In the genomic region with DNA sequence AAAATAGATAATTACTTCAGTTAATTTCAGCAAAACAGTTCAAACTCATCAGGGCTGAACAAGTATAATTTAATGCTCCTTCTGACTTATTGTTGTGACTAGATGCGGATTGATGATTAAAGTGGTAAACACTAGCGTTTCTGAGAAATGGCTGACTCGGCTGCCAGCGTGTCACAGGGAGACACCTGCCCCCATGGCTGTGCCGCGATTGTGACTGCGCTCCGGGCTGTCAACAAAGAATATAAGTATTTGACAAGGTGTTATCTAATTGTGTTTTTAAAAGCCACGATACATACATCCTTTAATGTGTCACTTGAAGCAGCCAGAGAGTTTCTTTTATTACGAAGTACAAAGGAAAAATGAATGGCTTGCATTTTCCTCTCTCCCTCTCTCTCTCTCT, we compare ENCODE assay signal across 20 mouse cellular contexts.
DNase-seq lines count a peak whose midpoint lies in the region; ATAC-seq lines count a peak whose summit lies in the region.
"Had no signal": no experiment of that assay in that cellular context is flagged by ENCODE, and none has a peak within 500 bp of the region (broad histone marks: within the 10 kb centered on the region; RNA-seq: fewer than 3 reads in every experiment).

No protein-coding gene starts in this region.

- H3K9ac ChIP-seq in midbrain, embryonic 14.5 days (replicated peaks; ENCODE audit: low read length): no peak overlapping the region
- no peak overlapping the region for H3K9ac ChIP-seq in midbrain, embryonic 16.5 days (ENCODE audit: low read depth, low read length)
- no peak overlapping the region for H3K9ac ChIP-seq in forebrain, embryonic 14.5 days (ENCODE audit: low read length)
- H3K9ac ChIP-seq in forebrain, embryonic 16.5 days (replicated peaks; ENCODE audit: low read depth, low read length): no peak overlapping the region
- H3K9ac ChIP-seq: embryonic facial prominence, embryonic 15.5 days; heart, embryonic 15.5 days; intestine, embryonic 15.5 days had no signal

- no peaks in the 10 kb centered on the region for H3K36me3 ChIP-seq in heart, embryonic 10.5 days
- H3K36me3 ChIP-seq in midbrain, embryonic 14.5 days (ENCODE audit: control insufficient read depth, insufficient read depth, low read length): no peaks in the 10 kb centered on the region
- H3K36me3 ChIP-seq in midbrain, embryonic 16.5 days (ENCODE audit: control insufficient read depth, insufficient read depth, low read length): no peaks in the 10 kb centered on the region
- no peaks in the 10 kb centered on the region for H3K36me3 ChIP-seq in forebrain, embryonic 14.5 days (ENCODE audit: control insufficient read depth, insufficient read depth, low read length)
- H3K36me3 ChIP-seq in forebrain, embryonic 16.5 days (ENCODE audit: control insufficient read depth, insufficient read depth): no peaks in the 10 kb centered on the region
- H3K36me3 ChIP-seq: embryonic facial prominence, embryonic 15.5 days; heart, embryonic 15.5 days; intestine, embryonic 15.5 days had no signal

- H3K27me3 ChIP-seq in heart, embryonic 10.5 days (ENCODE audit: insufficient read depth, poor library complexity, severe bottlenecking): no peaks in the 10 kb centered on the region; the same call in 1 of the 2 replicates
- no peaks in the 10 kb centered on the region for H3K27me3 ChIP-seq in midbrain, embryonic 14.5 days (ENCODE audit: control insufficient read depth, insufficient read depth, low read length)
- H3K27me3 ChIP-seq in midbrain, embryonic 16.5 days (ENCODE audit: control insufficient read depth, insufficient read depth, low read depth, low read length): no peaks in the 10 kb centered on the region
- H3K27me3 ChIP-seq in forebrain, embryonic 14.5 days (replicated peaks; ENCODE audit: control insufficient read depth, insufficient read depth, low read length): no peaks in the 10 kb centered on the region
- no peaks in the 10 kb centered on the region for H3K27me3 ChIP-seq in forebrain, embryonic 16.5 days (replicated peaks; ENCODE audit: control insufficient read depth, insufficient read depth, low read length)
- H3K27me3 ChIP-seq: embryonic facial prominence, embryonic 15.5 days; heart, embryonic 15.5 days; intestine, embryonic 15.5 days had no signal

- intact Hi-C loops in heart, postnatal 10 days (cut with DNase I): no loop called here

- WGBS in heart, embryonic 10.5 days: 83% methylated on average over 10 of the region's 10 CpGs
- 64% methylated on average over 10 of the region's 10 CpGs for WGBS in midbrain, embryonic 14.5 days
- WGBS in midbrain, embryonic 16.5 days: 62% methylated on average over 10 of the region's 10 CpGs
- WGBS in forebrain, embryonic 14.5 days: 55% methylated on average over 10 of the region's 10 CpGs
- 45% methylated on average over 10 of the region's 10 CpGs for WGBS in forebrain, embryonic 16.5 days

- H3K4me1 ChIP-seq in heart, embryonic 10.5 days: 0 out of 2 replicates have a peak, but pooled peaks cover 3% of the 10 kb centered on the region
- no peaks in the 10 kb centered on the region for H3K4me1 ChIP-seq in midbrain, embryonic 14.5 days (ENCODE audit: control insufficient read depth, insufficient read depth, low read length)
- peaks cover 5% of the 10 kb centered on the region; the same call in 1 of the 2 replicates for H3K4me1 ChIP-seq in midbrain, embryonic 16.5 days (ENCODE audit: control insufficient read depth, insufficient read depth, low read length)
- H3K4me1 ChIP-seq in forebrain, embryonic 14.5 days (ENCODE audit: control insufficient read depth, insufficient read depth, low read length): 0 out of 2 replicates have a peak, but pooled peaks cover 2% of the 10 kb centered on the region
- H3K4me1 ChIP-seq in forebrain, embryonic 16.5 days (replicated peaks; ENCODE audit: control insufficient read depth, insufficient read depth, low read length): peaks cover 7% of the 10 kb centered on the region; the same call in 1 of the 2 replicates
- H3K4me1 ChIP-seq: embryonic facial prominence, embryonic 15.5 days; heart, embryonic 15.5 days; intestine, embryonic 15.5 days had no signal

- no peak overlapping the region for H3K4me3 ChIP-seq in heart, embryonic 10.5 days
- H3K4me3 ChIP-seq in midbrain, embryonic 14.5 days (replicated peaks; ENCODE audit: low read depth, low read length): no peak overlapping the region
- H3K4me3 ChIP-seq in midbrain, embryonic 16.5 days (ENCODE audit: low read depth, low read length): no peak overlapping the region
- no peak overlapping the region for H3K4me3 ChIP-seq in forebrain, embryonic 14.5 days (ENCODE audit: low read depth, low read length)
- no peak overlapping the region for H3K4me3 ChIP-seq in forebrain, embryonic 16.5 days (replicated peaks; ENCODE audit: low read length)
- H3K4me3 ChIP-seq: embryonic facial prominence, embryonic 15.5 days; erythroblast, embryonic 14.5 days; gastrocnemius, adult 2 months; heart, embryonic 15.5 days; intestine, embryonic 15.5 days had no signal

- peak; percentile 25 for DNase-seq in heart, embryonic 10.5 days (ENCODE audit: low spot score)
- no peak for DNase-seq in heart, postnatal 10 days
- DNase-seq in midbrain, embryonic 14.5 days: peak; percentile 18
- peak; percentile 58 for DNase-seq in forebrain, embryonic 14.5 days (ENCODE audit: low spot score)
- no peak for DNase-seq in spleen, adult 18-20 months
- DNase-seq: adrenal gland, adult 8-10 months; adrenal gland, postnatal 36 days; cerebellum, adult 11 months; cerebellum, adult 8-10 months; cerebellum, postnatal 14 days; embryo, embryonic 11 days; gastrocnemius, adult 2 months; gastrocnemius, postnatal 25 days; kidney, adult 18-20 months had no signal

- no peaks in the 10 kb centered on the region for H3K9me3 ChIP-seq in heart, embryonic 10.5 days
- H3K9me3 ChIP-seq in midbrain, embryonic 14.5 days (ENCODE audit: control insufficient read depth, low read length): no peaks in the 10 kb centered on the region
- H3K9me3 ChIP-seq in midbrain, embryonic 16.5 days (replicated peaks; ENCODE audit: control insufficient read depth, low read length, poor library complexity, severe bottlenecking): no peaks in the 10 kb centered on the region
- no peaks in the 10 kb centered on the region for H3K9me3 ChIP-seq in forebrain, embryonic 14.5 days (replicated peaks; ENCODE audit: control insufficient read depth, low read length)
- no peaks in the 10 kb centered on the region for H3K9me3 ChIP-seq in forebrain, embryonic 16.5 days (ENCODE audit: control insufficient read depth, low read length)
- H3K9me3 ChIP-seq: embryonic facial prominence, embryonic 15.5 days; heart, embryonic 15.5 days; intestine, embryonic 15.5 days had no signal

- ATAC-seq in midbrain, embryonic 14.5 days (ENCODE audit: low FRiP score, low TSS enrichment): no peak
- no peak for ATAC-seq in midbrain, embryonic 16.5 days
- ATAC-seq in forebrain, embryonic 14.5 days: peak; percentile 55
- peak; percentile 80 for ATAC-seq in forebrain, embryonic 16.5 days
- ATAC-seq: intestine, embryonic 15.5 days had no signal

- H3K27ac ChIP-seq in heart, embryonic 10.5 days: no peak overlapping the region
- H3K27ac ChIP-seq in midbrain, embryonic 14.5 days (replicated peaks; ENCODE audit: low read depth, low read length): no peak overlapping the region
- H3K27ac ChIP-seq in midbrain, embryonic 16.5 days (ENCODE audit: low read length): no peak overlapping the region
- H3K27ac ChIP-seq in forebrain, embryonic 14.5 days (ENCODE audit: low read depth, low read length): no peak overlapping the region
- peak overlapping the region; percentile 23; the same call in 1 of the 2 replicates for H3K27ac ChIP-seq in forebrain, embryonic 16.5 days (ENCODE audit: low read length)
- H3K27ac ChIP-seq: embryonic facial prominence, embryonic 15.5 days; gastrocnemius, adult 2 months; heart, embryonic 15.5 days; intestine, embryonic 15.5 days had no signal

- H3K4me2 ChIP-seq in midbrain, embryonic 14.5 days (ENCODE audit: low read length): no peak overlapping the region
- no peak overlapping the region for H3K4me2 ChIP-seq in midbrain, embryonic 16.5 days (ENCODE audit: low read length)
- no peak overlapping the region for H3K4me2 ChIP-seq in forebrain, embryonic 14.5 days (ENCODE audit: low read length)
- H3K4me2 ChIP-seq in forebrain, embryonic 16.5 days (ENCODE audit: low read length): peak overlapping the region; percentile 21
- H3K4me2 ChIP-seq: embryonic facial prominence, embryonic 15.5 days; heart, embryonic 15.5 days; intestine, embryonic 15.5 days had no signal

Comparison
In these comparisons a context has a peak if more than half of its experiments do, and no peak if none do; other contexts are left out.
1. DNase-seq: peak in heart, embryonic 10.5 days (single experiment), midbrain, embryonic 14.5 days (single experiment) and forebrain, embryonic 14.5 days (single experiment); none in heart, postnatal 10 days (0 of 2) and spleen, adult 18-20 months (0 of 2).
2. ATAC-seq: peak in forebrain, embryonic 14.5 days (single experiment) and forebrain, embryonic 16.5 days (single experiment); none in midbrain, embryonic 14.5 days (single experiment) and midbrain, embryonic 16.5 days (single experiment).